Mouse (Mus musculus): ENCODE measurements around the gene 9930021J03Rik. TPM values are rescaled to one million over a fixed set of nuclear protein-coding genes. Genes with fewer than 3 reads are reported as not detected.

The 9930021J03Rik gene
- polyA plus RNA-seq (2017; shearing (Covaris generic)) = 1 to 10 TPM; 5.3 to 7.9 (median 7.4) TPM

DNA sequence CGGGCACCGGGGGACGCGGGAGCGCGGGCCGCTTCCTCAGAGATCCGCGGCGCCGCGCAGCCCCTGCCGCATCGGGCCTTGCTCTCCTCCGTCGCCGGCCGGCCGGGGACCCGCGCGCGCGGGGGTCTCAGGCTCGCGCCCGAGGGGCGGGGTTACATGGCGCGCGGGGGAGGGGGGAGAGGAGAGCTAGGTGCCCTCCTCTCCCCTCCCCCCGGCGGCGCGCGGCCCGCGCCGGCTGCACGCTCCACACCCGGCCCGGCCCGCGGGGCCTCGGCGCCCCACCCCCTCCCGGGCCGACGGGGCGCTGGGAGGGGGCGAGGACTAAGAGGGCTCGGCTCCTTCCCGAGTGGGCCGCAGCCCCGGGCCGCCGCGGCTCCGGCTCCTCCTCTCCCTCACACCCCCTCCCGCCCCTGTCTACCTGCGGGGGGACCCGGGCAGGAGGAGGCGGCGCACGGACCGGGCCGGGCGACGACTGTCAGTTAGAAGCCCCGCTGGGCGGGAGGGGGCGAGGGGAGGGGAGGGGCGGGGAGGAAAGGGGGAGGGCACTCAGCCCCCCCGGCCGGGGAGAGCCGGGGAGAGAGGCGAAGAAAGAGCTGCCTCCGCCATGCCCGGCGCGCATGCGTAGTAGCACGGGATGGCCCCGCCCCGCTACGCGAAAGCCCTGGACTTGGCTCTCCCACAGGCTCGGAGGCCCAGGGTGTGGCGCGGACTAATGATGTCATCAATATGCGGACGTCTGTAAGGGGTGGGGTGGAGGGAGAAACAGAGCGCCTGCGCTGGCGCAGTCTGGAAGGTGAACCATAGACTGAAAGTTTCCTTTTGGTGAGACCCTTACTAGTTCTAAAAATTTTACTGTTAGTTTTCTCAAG, at the start of gene 9930021J03Rik:
9930021J03Rik (minus strand) TSS at position 73 of the 869 bp plus-strand sequence.
- ATAC-seq = peak; percentile 78

DNA sequence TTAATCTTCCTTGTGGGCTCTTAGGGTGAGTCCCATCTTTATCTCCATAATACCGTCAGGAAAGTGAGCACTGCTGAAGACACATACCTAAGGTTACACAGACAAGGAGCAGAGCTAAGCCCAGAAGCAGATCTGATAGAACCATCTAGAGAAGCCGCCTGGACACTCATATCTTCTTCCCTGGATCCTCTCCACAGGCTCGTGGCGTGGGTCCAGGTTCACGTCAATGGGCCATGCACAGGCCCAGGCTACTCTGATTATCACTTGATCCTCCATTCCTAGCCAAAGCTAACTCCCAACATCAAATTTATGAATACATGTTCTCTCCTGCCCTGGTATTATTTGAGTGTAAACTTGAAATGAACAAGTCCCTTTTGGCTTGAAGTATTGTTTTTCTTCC, 47.9 kb upstream of the 9930021J03Rik start:
- no peak for ATAC-seq

DNA sequence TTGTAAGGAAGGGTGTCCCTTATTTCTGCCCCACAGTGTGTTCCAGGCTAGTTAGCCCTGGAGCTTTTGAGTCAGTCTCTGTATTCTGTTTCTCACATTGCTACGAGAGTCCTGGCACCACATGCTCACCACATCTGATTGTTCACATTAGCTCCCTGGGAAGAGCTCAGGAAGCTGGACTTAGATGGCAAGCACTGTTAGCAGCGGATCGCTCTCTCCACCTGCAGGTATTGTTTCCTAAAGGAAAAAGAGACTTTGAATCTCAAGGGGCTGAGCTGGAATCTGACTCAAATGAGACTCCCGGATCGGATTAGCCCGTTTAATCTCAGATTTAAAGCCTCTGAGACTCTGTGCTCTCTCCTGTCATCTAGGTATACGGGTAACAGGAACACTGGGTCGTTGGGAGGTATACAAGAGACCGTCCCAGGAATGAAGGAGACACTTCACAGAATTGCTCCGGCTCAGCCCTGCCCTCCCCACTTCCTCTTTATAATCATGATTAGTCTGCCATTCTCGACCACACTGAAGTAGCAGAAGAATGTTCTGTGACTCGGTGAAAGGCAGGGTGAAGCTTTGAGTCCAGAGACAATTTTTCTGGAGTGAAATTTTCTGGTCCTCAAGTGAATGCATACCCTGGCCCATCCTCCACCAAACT, 45.4 kb upstream of the 9930021J03Rik start:
- no peak for ATAC-seq

DNA sequence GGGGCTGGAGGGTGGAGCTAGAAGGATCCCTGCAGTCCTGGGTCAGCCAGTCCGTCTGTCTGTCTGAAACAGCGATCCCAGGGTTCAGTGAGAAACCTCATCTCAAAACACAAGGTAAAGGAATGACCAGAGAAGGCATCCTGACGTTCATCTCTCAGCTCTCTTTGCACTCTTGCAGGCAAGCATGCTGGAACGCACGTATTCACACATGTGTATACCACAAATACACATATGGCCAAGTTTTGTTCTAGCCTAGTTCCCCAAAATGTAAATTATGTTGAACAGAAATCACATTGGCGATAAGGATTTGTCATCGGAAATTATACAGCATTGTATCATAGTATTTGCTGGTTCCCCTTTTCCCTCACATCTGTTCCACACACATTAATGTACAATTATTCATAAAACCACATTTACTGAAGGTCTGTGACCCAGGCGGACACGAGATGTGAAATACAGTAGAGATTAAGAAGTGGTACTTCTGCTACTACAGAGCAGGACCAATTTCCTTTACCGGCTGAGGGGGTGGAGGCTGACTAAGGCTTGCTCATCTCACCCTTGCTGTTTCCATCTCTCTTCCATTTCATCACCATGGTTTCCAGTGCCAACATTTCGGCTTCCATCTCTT, 44.2 kb upstream of the 9930021J03Rik start:
- peak; percentile 52 for ATAC-seq

DNA sequence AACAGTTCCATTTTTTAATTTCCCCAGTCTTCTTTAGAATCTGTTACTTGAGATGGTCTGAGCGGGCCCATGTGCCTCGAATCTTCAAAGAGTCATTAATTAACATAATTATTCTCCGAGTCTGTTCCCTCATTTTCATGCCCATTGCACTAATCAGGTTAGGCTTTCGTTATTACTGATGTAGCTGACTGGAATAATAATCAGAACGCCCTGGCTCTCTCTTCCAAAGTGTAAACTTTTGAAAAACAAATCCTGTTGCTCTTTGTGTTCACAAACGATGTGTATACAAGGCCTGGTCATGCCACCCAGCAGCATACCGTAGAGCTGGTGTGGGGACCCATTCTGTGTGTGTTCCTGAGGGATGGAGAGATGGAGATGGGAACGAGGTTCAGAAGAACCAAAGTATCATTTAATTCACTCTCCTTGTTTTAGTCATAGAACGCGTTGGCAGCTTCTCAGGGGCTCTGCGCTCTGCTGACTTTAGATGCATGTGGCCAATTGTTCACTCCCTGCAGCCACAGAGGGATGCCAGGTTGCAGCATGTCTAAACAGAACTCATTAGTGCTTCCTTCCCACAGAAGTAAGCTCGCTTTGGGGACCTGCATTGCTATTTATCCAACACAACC, 38.4 kb upstream of the 9930021J03Rik start:
- no peak for ATAC-seq

DNA sequence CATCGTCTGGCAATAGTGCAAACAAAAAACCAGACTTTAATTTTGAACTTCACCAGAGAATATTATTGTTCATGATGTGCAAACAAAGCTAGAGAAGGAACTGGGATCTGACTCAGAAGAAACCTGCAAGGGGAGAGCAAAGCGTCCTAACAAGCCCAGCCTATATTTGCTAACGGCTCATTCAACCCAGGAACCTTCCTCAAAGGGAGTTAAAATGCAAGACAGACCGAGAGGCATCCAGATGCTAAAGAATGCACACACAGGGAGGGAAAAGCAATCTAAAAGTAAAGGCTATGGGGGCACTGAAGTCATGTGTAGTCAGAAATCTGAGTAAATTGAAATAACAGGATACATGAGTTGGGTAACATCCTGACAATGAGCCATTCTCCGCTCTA, 37.8 kb upstream of the 9930021J03Rik start:
- no peak for ATAC-seq

DNA sequence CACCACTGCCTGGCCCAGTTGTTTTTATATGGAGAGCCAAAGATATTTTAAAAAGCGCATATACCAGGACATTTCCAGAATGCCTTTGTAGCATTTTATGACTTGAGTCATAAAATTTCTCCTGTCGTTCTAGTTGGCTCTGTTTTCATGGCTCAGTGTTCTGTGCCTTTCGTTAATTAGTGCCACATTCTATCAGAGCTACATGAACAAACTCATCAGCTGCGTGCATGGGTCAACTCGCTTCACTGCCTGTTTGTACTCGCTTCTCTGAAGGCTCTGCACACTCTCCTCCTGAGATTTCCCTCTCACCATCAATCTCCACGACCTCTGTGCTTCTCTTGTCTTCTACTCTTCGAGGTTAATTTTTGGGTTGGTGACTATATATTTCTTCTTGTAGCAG, 37.2 kb upstream of the 9930021J03Rik start:
- ATAC-seq = no peak

DNA sequence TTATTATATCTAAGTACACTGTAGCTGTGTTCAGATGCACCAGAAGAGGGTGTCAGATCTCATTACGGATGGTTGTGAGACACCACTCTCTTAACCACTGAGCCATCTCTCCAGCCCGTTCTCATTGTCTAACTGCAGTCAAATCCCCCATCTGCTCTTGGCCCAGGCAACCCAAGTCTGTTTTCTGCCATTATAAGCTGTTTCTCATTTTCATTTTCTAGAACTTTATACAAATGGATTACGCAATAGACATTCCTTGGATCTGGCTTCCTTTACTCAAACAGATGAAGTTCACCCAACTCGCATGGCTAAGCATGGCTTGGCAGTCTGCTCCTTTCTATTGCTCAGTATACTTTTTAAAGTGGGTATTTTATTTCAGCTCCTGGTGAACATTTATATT, 34.9 kb upstream of the 9930021J03Rik start:
- ATAC-seq = no peak

DNA sequence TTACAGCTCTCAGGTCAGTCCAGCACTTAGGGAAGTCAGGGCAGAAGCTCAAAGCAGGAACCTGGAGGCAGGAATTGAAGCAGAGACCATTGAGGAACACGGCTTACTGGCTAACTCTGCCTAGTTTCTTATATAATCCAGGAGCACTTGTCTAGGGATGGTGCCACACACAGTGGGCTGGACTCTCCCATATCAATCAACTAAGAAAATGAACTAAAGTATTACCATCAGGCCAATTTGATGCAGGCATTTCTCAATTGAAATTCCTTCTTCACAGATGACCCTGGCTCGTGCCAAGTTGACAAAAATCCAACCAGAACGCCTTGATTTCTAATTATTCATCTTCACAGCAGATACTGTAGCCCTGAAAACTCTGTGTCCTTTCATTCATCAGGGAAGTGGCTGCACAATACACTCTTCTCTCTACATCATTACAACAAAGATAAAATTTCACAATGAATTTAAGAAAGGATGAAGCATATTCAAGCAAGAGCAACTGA, 32.9 kb upstream of the 9930021J03Rik start:
- no peak for ATAC-seq

DNA sequence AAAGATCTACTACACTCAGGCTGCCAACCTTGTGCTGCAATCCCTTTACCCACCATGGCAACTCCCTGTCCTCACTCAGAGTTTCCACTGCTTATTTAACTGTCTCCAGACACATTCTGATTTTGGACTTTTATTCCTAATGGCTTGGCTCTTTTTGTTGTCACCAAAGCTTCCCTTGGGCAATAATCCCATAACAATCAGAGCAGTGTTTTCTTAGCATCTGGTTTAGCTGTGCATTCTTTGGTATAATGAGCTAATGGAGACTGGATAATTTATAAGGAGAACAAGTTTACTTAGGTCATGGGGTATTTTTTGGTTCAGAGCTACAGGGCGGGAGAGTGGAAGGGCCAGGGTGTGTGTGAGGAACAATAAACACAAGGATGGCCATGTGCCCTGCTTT, 32.4 kb upstream of the 9930021J03Rik start:
- no peak for ATAC-seq

DNA sequence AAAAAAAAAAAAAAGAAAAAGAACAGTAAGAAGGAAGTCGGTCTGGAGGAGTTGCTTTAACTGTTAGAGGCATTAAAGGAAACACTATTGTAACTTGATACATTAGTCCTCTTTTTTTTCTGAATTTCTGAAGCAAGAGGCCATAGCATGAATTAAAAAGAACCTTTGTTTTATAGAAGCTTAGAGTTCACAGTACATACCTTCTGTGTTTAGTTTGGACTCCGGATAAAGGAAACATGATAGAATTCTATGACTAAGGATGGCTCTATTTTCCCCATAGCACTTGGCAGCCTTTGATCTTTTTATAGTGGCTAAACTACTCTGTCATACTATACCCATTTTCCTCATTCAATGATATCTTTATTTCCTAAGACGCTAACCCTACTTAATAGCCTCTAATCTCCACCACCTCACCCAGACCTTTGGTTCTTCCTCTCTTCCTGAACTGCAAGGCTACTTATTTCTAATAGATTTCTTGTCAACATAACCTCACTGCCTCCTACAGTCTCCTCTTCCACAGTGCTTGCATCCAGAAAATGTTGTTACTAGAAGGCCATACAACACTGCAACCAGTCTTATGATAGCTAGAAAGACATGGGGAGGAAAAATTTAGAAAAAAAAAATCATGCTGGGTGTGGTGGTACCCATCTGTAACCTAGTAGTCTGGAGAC, 29.7 kb upstream of the 9930021J03Rik start:
- no peak for ATAC-seq

DNA sequence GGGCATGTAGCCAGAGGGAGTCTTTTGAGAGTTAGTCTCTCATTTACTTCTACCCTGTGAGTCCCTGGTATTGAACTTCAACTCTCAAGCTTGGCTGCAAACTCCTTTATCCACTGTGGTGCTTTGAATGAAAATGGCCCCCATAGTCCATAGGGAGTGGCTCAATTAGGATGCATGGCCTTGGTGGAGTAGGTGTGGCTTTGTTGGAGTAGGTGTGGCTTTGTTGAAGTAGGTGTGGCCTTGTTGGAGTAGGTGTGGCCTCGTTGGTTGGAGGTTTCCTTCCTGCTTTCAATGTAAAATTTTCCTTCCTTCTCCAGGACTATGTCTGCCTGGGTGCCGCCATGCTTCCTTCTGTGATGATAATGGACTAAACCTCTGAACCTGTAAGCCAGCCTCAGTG, 25.1 kb upstream of the 9930021J03Rik start:
- ATAC-seq = no peak

DNA sequence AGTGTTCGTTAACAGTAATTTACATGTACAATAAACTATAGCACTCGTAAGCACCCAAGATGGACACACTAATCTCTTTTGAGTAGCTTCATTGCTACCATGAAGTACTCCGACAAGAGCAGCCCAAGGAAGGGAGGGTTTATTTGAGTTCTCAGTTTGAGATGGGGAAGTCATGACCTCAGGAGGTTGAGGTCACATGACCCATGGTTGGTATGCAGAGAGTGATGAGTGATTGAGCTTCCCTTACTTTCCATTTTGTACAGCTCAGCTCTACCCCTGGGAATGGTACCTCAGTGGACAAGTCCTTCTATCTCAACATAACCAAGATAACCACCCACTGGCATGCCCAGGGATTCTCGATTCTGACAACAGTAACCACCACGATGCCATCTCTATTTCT, 22.8 kb upstream of the 9930021J03Rik start:
- ATAC-seq = no peak

DNA sequence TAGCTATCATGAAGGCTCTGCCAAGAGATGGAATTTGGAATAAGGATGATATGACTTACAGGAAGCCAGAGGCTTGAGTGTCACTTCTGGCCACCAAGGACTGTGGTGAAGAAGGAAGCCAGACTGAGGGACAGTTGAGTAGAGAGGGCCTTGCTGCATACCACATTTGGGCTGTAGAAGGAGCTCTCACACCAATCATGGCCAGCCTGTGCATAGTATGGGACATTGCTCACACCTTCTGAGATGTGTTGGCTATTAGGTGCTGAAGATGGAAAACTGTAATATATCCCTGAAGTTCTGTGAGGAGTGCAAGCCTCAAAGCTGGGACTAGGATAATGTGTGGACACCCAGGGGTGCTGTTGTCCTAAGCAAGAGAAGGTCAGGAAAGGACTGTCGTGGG, 20.9 kb upstream of the 9930021J03Rik start:
- ATAC-seq = no peak

DNA sequence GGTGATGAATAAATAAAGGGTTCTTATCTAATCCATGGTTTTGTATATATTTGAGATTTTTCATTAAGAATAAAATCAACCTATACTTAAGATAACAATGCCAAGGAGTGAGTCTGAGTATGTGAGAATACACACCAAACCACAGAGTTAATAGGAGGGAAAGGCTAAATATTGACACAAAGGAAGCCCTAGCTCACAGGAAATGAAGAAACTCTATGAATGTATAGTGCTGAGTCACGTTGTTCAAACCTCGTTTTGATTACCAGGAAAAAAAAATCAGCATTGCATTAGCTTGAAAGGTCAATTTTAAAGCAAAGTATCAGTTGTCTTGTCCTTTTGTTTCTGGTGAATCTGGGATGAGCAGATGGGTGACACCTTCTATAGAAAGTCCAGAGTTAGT, 19.2 kb upstream of the 9930021J03Rik start:
- ATAC-seq = no peak

DNA sequence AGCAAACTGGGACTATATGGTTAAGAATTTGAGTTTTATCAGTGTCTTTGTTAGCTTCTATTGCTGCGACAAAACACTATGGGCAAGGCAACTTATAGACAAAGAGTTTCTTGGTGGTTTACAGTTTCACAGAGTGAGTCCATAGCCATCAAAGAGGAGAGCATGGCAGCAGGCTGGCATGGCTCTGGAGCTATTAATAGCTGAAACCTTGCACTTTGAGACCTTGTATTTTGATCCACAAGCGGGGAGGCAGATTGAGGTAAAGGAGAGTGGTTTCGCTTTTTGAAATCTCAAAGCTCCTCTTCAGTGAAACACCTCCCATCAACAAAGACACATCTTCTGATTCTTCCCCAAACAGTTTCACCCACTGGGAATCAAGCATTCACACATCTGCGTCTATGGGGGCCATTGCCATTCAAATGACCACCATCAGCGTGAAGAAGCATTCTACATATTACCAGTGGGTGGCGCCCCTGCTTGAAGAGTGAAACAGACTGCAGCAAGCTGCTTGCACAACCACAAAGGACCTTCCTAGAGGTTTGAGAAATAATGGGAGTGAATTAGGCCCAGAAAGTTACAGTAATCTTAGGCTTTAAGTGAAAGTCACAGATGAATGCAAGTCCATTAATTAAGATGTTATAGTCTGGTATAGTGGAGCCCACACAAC, 18.4 kb upstream of the 9930021J03Rik start:
- no peak for ATAC-seq

DNA sequence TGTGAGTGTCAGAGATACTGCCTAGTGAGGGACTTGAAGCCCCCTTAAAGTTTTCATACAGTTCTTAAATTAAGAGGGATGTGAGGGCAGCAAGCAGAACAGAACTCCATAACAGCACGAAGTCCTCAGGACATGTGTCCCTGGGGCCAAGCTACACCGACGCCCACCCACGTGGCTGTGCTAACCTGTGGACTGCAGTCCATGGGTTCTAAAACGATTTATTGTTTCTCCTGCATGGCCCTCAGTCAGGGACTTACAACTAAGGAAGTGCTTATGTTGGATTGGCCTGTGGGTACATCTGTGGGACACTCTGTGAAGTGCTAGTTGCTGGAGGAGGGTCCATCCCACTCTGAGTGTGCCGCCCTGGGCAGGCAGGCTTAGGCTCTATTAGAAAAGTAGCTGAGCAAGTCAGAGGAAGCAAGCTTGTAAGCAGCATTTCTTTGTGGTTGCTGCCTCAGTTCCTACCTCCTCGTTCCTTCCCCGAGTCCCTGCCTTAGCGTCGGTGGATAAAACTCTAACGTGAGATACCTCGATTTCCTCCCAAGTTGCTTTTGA, 17.7 kb upstream of the 9930021J03Rik start:
- ATAC-seq = no peak

DNA sequence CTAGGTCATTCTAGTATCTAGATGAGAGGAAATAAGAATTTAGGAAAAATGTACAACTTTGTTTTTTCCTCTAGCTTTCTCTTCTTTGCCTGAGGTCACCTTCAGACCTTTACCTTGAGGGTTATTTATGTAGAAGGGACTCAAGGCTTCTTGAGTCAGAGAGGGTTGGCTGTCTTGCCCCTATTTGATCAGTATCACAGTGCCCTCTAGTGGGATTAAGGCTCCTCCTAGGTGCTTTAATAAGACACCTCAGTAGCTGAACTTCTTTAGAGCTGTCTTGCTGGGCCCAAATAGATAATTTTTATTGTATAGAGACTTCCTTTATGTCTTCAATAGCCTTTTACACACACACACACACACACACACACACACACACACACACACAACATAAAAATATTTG, 15.2 kb upstream of the 9930021J03Rik start:
- peak; percentile 82 for ATAC-seq

DNA sequence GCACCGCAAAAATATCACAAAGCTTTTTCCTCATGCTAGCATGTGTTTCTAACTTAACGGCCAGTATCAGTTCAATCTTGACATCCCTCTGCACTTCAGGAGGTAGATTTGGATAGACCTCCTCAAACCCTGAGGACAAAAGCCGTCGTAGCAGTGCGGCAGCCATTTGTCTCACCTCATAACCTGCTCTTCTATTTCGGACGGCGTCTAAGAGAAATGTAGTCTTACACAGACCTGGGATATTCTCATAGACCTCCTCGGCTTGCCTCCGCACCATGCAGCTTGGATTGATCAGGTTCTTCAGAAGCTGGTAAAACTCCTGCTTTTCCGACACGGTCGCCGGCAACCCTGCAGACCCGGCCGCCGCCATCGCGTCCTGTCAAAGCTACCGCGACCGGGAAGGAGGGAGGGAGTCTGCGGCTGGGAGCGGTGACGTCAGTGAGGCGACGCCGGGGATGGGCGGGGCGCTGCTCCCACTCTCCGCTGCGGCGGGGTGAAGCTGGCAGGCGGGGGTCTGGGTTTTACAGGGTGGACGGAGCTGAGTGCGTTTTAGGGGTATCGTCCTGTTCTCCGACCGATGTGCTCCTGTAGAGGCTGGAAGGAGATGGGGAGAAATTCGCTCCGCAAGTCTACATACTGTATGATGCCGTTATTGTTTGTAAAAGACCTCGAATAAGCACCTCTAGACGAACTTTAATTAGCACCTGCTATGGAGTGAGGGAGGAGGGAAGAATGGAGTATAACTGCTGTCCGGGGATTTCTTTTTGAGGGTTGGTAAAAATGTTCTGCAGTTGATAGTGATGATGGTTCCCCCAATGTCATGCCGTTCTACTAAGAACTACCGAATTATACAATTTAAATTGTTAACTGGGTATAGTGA, 7.0 kb upstream of the 9930021J03Rik start, which contains the start of gene Ranbp6:
Ranbp6 (minus strand) TSS at position 394 of the 880 bp plus-strand sequence.
- ATAC-seq = peak; percentile 99

DNA sequence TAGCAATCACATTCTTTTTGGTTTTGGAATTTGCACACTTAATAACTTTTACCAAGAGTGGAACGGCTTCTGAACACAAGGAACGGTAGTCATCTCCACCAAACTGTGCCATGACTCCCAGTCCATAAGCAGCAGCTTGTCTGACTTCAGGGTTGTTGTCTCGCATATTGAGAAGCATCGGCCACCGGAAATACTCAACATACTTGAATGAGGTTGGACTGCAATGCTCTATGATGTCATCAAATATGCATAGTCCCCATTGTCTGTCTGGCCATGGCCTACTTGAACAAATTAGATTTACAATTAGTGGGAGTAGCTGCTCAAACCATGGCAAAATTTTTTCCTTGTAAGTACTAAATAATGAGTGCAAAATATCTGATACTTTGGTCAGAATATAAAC, 4.2 kb upstream of the 9930021J03Rik start:
- no peak for ATAC-seq
